Mouse (Mus musculus) small intestine, adult 10 weeks (tissue): Measurements from ENCODE around the gene Saa2. TPM values are rescaled to one million over a fixed set of nuclear protein-coding genes. Genes with fewer than 3 reads are reported as not detected.

ENCODE experiments used
- polyA plus RNA-seq: library from polyadenylated mRNA; stranded (reverse); fragments of 350-450 nt; fragmentation: Illumina TruSeq; extraction: RNeasy Lipid Tissue Mini Kit (QIAGEN cat#74804); gene quantifications from one replicate; pipeline ENCODE4 v1.2.3, GENCODE M21; 2014; ENCODE audit warnings: low replicate concordance

Saa2 gene
- not detected for polyA plus RNA-seq

GRCm38 (mm10) chr7:46751490-46751889 is at the start of gene Saa2:
Saa2 (plus strand) TSS chr7:46751790.

GRCm38 (mm10) chr7:46710390-46710844 is 41.2 kb upstream of the Saa2 start, which contains the start of gene Saal1:
Saal1 (minus strand) TSS chr7:46710680.

GRCm38 (mm10) chr7:46715600-46715999 is 36.0 kb upstream of the Saa2 start, which contains the start of gene Saa3:
Saa3 (minus strand) TSS chr7:46715700.

GRCm38 (mm10) chr7:46732458-46732857 is 19.1 kb upstream of the Saa2 start, which contains the start of gene Saa4:
Saa4 (minus strand) TSS chr7:46732603.

GRCm38 (mm10) chr7:46742880-46743279 is 8.7 kb upstream of the Saa2 start, which contains the start of gene Saa1:
Saa1 (minus strand) TSS chr7:46742980.

GRCm38 (mm10) chr7:46795287-46796205 is 44.0 kb downstream of the Saa2 start, which contains the start of the genes Hps5 and Gtf2h1:
Hps5 (minus strand) TSS chr7:46796064.
Gtf2h1 (plus strand) TSS chr7:46796103.

Other genes with a start within 250 kb of the Saa2 start
- gene Sergef, start 112.0 kb upstream of the Saa2 start, polyA plus RNA-seq = not detected
- 26.2 TPM for gene Tph1, start 79.3 kb upstream of the Saa2 start, polyA plus RNA-seq
- 2.5 TPM for gene Saal1, start 41.1 kb upstream of the Saa2 start, polyA plus RNA-seq
- gene Saa3, start 36.1 kb upstream of the Saa2 start, polyA plus RNA-seq = not detected
- not detected for gene Saa4, start 19.2 kb upstream of the Saa2 start, polyA plus RNA-seq
- not detected for gene Saa1, start 8.8 kb upstream of the Saa2 start, polyA plus RNA-seq
- gene Hps5, start 44.3 kb downstream of the Saa2 start, polyA plus RNA-seq = 56.1 TPM
- 95.5 TPM for gene Gtf2h1, start 44.3 kb downstream of the Saa2 start, polyA plus RNA-seq
- gene Ldha, start 89.7 kb downstream of the Saa2 start, polyA plus RNA-seq = 549 TPM
- 0.59 TPM for gene Ldhc, start 109.4 kb downstream of the Saa2 start, polyA plus RNA-seq
- 369 TPM for gene Tsg101, start 168.2 kb downstream of the Saa2 start, polyA plus RNA-seq
- gene Uevld, start 206.7 kb downstream of the Saa2 start, polyA plus RNA-seq = 26.0 TPM
- gene Gm9999, start 231.8 kb downstream of the Saa2 start, polyA plus RNA-seq = not detected